Mouse (Mus musculus): ENCODE measurements around the gene Hcn3. TPM values are rescaled to one million over a fixed set of nuclear protein-coding genes. Genes with fewer than 3 reads are reported as not detected.

Gene Hcn3
- total RNA-seq, 2 experiments from 2014 or later, result 12.9 to 19.1 TPM

- intact Hi-C loops (cut with DNase I), result no loop called here
- DNase-seq (ENCODE audit: low spot score in 2 of 2), result no peak
These were observed 53.1 kb downstream of the Hcn3 start for GRCm38 (mm10) chr3:89106881-89107280.

DNA sequence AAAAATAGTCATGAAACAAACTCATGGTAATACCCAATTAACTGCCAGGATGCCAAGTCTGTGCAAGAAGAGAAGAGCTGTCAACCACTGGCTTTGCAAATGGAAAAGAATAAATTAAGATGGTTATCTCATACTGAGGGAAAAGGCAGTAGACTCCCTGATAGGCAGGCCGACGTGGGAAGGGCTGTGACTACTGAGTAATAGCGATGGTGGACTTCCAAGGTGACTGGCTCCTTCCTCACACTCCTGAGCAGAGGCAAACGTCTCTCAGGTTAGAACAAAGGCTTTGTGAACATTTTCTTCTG is 56.8 kb downstream of the Hcn3 start:
- intact Hi-C loops (cut with DNase I), result no loop called here

DNA sequence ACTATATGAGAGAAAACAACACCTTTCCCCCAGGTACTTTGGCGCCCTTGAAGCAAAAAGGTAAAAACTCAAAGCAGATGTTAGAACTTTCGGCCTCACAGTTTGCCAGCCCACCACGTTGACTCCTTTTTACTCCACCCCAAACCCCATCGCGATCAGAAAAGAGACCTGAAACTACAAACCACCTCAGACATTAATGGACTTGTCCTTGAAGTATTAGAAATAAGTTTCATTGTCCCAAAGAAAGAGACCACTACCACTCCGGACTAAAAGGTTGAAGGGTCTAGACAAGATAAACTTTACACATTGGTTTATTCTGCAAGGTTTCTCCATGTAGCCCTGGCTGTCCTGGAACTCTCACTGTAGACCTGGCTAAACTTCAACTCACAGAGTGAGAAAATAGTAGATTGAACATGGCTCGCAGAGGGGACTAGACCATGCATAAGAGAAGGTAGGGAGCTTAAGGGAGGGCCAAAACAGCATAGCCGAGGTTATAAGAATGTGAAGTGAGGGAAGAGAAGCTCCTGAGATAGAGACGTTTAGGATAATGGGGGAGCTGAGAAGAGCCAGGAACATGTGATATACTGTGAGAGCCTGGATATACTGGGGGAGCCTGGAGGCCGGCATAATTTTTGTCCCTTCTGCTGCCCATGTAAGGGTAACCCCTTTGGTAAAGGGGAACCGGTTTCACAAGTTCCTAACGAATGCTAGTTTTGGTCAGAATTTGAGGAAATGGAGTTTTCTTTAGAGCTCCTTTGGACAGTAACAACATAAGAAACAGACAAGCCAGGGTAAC is 57.3 kb downstream of the Hcn3 start:
- intact Hi-C loops (cut with DNase I), result no loop called here
- DNase-seq (ENCODE audit: low spot score in 2 of 2), result no peak

More for the DNA sequence above, 56.8 kb downstream of the Hcn3 start:
- DNase-seq (ENCODE audit: low spot score in 2 of 2), result no peak

- intact Hi-C loops (cut with DNase I), result no loop called here
- DNase-seq (ENCODE audit: low spot score in 2 of 2), result peak; percentile 95
These were observed 58.0 kb downstream of the Hcn3 start, which contains the start of gene Fdps for GRCm38 (mm10) chr3:89101812-89102494. TSS of gene Fdps (minus strand) at chr3:89101959.

DNA sequence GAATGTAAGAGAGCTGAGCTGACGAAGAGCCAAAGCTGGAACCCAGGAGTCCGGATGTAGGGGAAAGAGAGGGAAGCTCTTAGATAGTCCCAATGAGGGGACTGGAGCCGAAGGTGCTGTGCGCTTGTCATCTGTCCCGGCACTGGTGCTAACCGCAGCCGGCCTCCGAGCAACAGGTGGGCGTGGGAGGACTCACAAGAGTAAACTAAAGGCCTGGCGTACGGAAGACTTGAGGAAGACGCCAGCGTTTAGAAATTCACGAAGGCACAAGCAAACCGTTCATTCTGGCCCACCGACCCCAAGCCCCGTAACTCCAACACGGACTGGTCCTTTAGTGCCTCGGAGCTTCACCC is 58.6 kb downstream of the Hcn3 start:
- intact Hi-C loops (cut with DNase I), result no loop called here
- DNase-seq (ENCODE audit: low spot score in 2 of 2), result no peak

GRCm38 (mm10) chr3:89100811-89101210 is 59.2 kb downstream of the Hcn3 start, which contains the start of gene Gm43738:
TSS of gene Gm43738 (minus strand) at chr3:89101099.
- DNase-seq (ENCODE audit: low spot score in 2 of 2), result no peak
- intact Hi-C loops (cut with DNase I), result no loop called here

Other genes starting within 250 kb of the Hcn3 start
- 10 to 100 TPM; 19.8 to 23.0 TPM for gene Msto1, start 246.2 kb downstream of the Hcn3 start, total RNA-seq (2021)
- 10 to 100 TPM; 81.3 to 95.4 TPM for gene Ash1l, start 209.6 kb downstream of the Hcn3 start, total RNA-seq (2021)
- gene Dap3, start 209.0 kb downstream of the Hcn3 start, total RNA-seq (2021), result 100 to 1,000 TPM in 1 of 2 experiments, 10 to 100 TPM in 1; 97.8 to 107 TPM
- 100 to 1,000 TPM; 185 to 202 TPM for gene Rusc1, start 66.9 kb downstream of the Hcn3 start, total RNA-seq (2021)
- under 1 TPM; 0.15 to 0.43 TPM for gene Gm43738, start 59.1 kb downstream of the Hcn3 start, total RNA-seq (2021)
- 10 to 100 TPM; 79.8 to 94.6 TPM for gene Fdps, start 58.2 kb downstream of the Hcn3 start, total RNA-seq (2021)
- gene Pklr, start 24.1 kb downstream of the Hcn3 start, total RNA-seq (2021), result not detected
- gene Clk2, start 4.6 kb upstream of the Hcn3 start, total RNA-seq (2021), result 10 to 100 TPM; 36.8 to 52.2 TPM
- gene Scamp3, start 17.3 kb upstream of the Hcn3 start, total RNA-seq (2021), result 10 to 100 TPM; 64.0 to 67.2 TPM
- gene Fam189b, start 22.9 kb upstream of the Hcn3 start, total RNA-seq (2021), result 10 to 100 TPM; 59.3 to 60.3 TPM
- gene Gba, start 42.7 kb upstream of the Hcn3 start, total RNA-seq (2021), result 10 to 100 TPM; 62.4 to 64.6 TPM
- 10 to 100 TPM; 21.0 to 21.3 TPM for gene Thbs3, start 55.0 kb upstream of the Hcn3 start, total RNA-seq (2021)
- 10 to 100 TPM; 90.6 to 93.8 TPM for gene Mtx1, start 66.9 kb upstream of the Hcn3 start, total RNA-seq (2021)
- gene Muc1, start 68.9 kb upstream of the Hcn3 start, total RNA-seq (2021), result 1 to 10 TPM in 1 of 2 experiments, under 1 TPM in 1; 0.44 to 1.1 TPM
- 10 to 100 TPM; 59.7 to 64.9 TPM for gene Krtcap2, start 85.8 kb upstream of the Hcn3 start, total RNA-seq (2021)
- gene Trim46, start 86.1 kb upstream of the Hcn3 start, total RNA-seq (2021), result 10 to 100 TPM; 74.4 to 88.7 TPM
- gene Dpm3, start 99.2 kb upstream of the Hcn3 start, total RNA-seq (2021), result 10 to 100 TPM; 47.0 to 51.7 TPM
- gene Slc50a1, start 110.4 kb upstream of the Hcn3 start, total RNA-seq (2021), result 10 to 100 TPM; 34.5 to 39.1 TPM
- gene Efna1, start 120.9 kb upstream of the Hcn3 start, total RNA-seq (2021), result 1 to 10 TPM; 4.2 to 7.4 TPM
- 10 to 100 TPM; 50.4 to 59.5 TPM for gene Efna3, start 162.8 kb upstream of the Hcn3 start, total RNA-seq (2021)
- 1 to 10 TPM in 1 of 2 experiments, not detected in 1; 1.2 TPM for gene Efna4, start 177.8 kb upstream of the Hcn3 start, total RNA-seq (2021)
- gene Adam15, start 189.8 kb upstream of the Hcn3 start, total RNA-seq (2021), result 100 to 1,000 TPM in 1 of 2 experiments, 10 to 100 TPM in 1; 96.1 to 120 TPM
- gene Dcst2, start 201.8 kb upstream of the Hcn3 start, total RNA-seq (2021), result under 1 TPM; 0.23 to 0.39 TPM
- gene Dcst1, start 205.1 kb upstream of the Hcn3 start, total RNA-seq (2021), result not detected
- 10 to 100 TPM; 10.9 to 18.6 TPM for gene Zbtb7b, start 234.6 kb upstream of the Hcn3 start, total RNA-seq (2021)
- gene Lenep, start 242.6 kb upstream of the Hcn3 start, total RNA-seq (2021), result 1 to 10 TPM; 4.2 to 5.3 TPM

All from left cerebral cortex, postnatal 36 days (tissue).